Mouse (Mus musculus) myocyte (in vitro differentiated cells): ENCODE results near the gene Crybb1.

Experiments
- CEBPB ChIP-seq: IDR thresholded peaks from 2 replicates; pipeline ENCODE4 v1.6.1; 2011; ENCODE audit warnings: mild to moderate bottlenecking, moderate library complexity; ENCODE audit not compliant: poor library complexity, insufficient read depth, severe bottlenecking
- E2F4 ChIP-seq: IDR thresholded peaks from one replicate; pipeline ENCODE4 v1.6.1; 2011; ENCODE audit warnings: mild to moderate bottlenecking, control low read depth, moderate library complexity; ENCODE audit not compliant: insufficient read depth
- MAX ChIP-seq: IDR thresholded peaks from one replicate; pipeline ENCODE4 v1.6.1; 2011; ENCODE audit warnings: low read depth, mild to moderate bottlenecking, control low read depth
- MYOD1 ChIP-seq, 3 experiments: IDR thresholded peaks; one replicate each; pipeline ENCODE4 v1.6.1; 2011; ENCODE audit warnings: control low read depth in 2 of 3, low read depth in 2 of 3, mild to moderate bottlenecking in 2 of 3, moderate library complexity in 1 of 3; ENCODE audit not compliant: insufficient read length in 2 of 3, control insufficient read depth in 1 of 3
- MYOG ChIP-seq, 3 experiments: IDR thresholded peaks; one replicate each; pipeline ENCODE4 v1.6.1; 2011; ENCODE audit warnings: control low read depth in 2 of 3, low read depth in 2 of 3, mild to moderate bottlenecking in 2 of 3; ENCODE audit not compliant: insufficient read length in 2 of 3, control insufficient read depth in 1 of 3, insufficient read depth in 1 of 3
- POLR2A ChIP-seq: IDR thresholded peaks from one replicate; pipeline ENCODE4 v1.6.1; 2011; ENCODE audit warnings: low read depth, mild to moderate bottlenecking, control low read depth, moderate library complexity; ENCODE audit not compliant: insufficient read length
- POLR2AphosphoS2 ChIP-seq: IDR thresholded peaks from one replicate; pipeline ENCODE4 v1.6.1; 2011; ENCODE audit warnings: low read depth, control low read depth; ENCODE audit not compliant: insufficient read length
- SRF ChIP-seq: IDR thresholded peaks from one replicate; pipeline ENCODE4 v1.6.1; 2011; ENCODE audit warnings: low read depth; ENCODE audit not compliant: control insufficient read depth, insufficient read length
- TCF12 ChIP-seq: IDR thresholded peaks from one replicate; pipeline ENCODE4 v1.6.1; 2011; ENCODE audit warnings: mild to moderate bottlenecking, control low read depth; ENCODE audit not compliant: poor library complexity, insufficient read depth, severe bottlenecking
- USF1 ChIP-seq: IDR thresholded peaks from one replicate; pipeline ENCODE4 v1.6.1; 2011; ENCODE audit warnings: low read depth, mild to moderate bottlenecking, control low read depth, moderate library complexity

GRCm38 (mm10) chr5:112259862-112260650 is 4.4 kb downstream of the Crybb1 start:
- TF ChIP-seq MYOG (IDR thresholded peaks at IDR 0.05; ENCODE audit: control insufficient read depth in 1 of 3, insufficient read depth in 1 of 3, insufficient read length in 2 of 3, low read depth in 2 of 3): peak; percentile 29 to 88 (median 73)
- no peak for TF ChIP-seq MAX
- TF ChIP-seq USF1: no peak
- TF ChIP-seq POLR2A: peak; percentile 20
- no peak for TF ChIP-seq POLR2AphosphoS2
- peak; percentile 27 to 75 (median 54) for TF ChIP-seq MYOD1 (IDR thresholded peaks at IDR 0.05; ENCODE audit: control insufficient read depth in 1 of 3, insufficient read length in 2 of 3, low read depth in 2 of 3)
- TF ChIP-seq E2F4: no peak
- TF ChIP-seq TCF12: peak; percentile 64
- TF ChIP-seq SRF: no peak
- TF ChIP-seq CEBPB: peak; percentile 29; the same call in 1 of the 2 replicates
